Mouse (Mus musculus) C2C12 (cell line): ENCODE data around the gene L1td1. TPM values are rescaled to one million over a fixed set of nuclear protein-coding genes. Genes with fewer than 3 reads are reported as not detected.

Experiments
- H3K27me3 ChIP-seq: one replicate; pipeline ENCODE4 v1.6.1; 2011; ENCODE audit not compliant: control insufficient read depth, insufficient read depth, insufficient read length
- H3K36me3 ChIP-seq: one replicate; pipeline ENCODE4 v1.6.1; 2011; ENCODE audit not compliant: control insufficient read depth, insufficient read depth
- H3K4me3 ChIP-seq: one replicate; pipeline ENCODE4 v1.5.1; 2011; ENCODE audit warnings: mild to moderate bottlenecking, control low read depth; ENCODE audit not compliant: poor library complexity, insufficient read depth, severe bottlenecking
- H3K79me2 ChIP-seq: one replicate; pipeline ENCODE4 v1.6.1; 2011; ENCODE audit not compliant: control insufficient read depth, insufficient read depth
- H3K79me3 ChIP-seq: one replicate; pipeline ENCODE4 v1.6.1; 2011; ENCODE audit warnings: low read depth, control low read depth
- H3ac ChIP-seq: one replicate; pipeline ENCODE3; 2011; ENCODE audit warnings: low read depth; ENCODE audit not compliant: control insufficient read depth, insufficient read length
- CEBPB ChIP-seq: IDR thresholded peaks from one replicate; pipeline ENCODE4 v1.6.1; 2011; ENCODE audit warnings: low read depth, mild to moderate bottlenecking, control low read depth, moderate library complexity
- CTCF ChIP-seq: IDR thresholded peaks from one replicate; pipeline ENCODE4 v1.5.1; 2011; ENCODE audit not compliant: control insufficient read depth, insufficient read depth, insufficient read length
- FOSL1 ChIP-seq: IDR thresholded peaks from one replicate; pipeline ENCODE4 v1.8.0; 2011; ENCODE audit warnings: mild to moderate bottlenecking, low read length; ENCODE audit not compliant: poor library complexity, insufficient read depth, severe bottlenecking
- MAX ChIP-seq: IDR thresholded peaks from one replicate; pipeline ENCODE4 v1.6.1; 2011; ENCODE audit warnings: mild to moderate bottlenecking, control low read depth
- MYOD1 ChIP-seq: IDR thresholded peaks from one replicate; pipeline ENCODE4 v1.6.1; 2011; ENCODE audit warnings: low read depth; ENCODE audit not compliant: control insufficient read depth, insufficient read length
- MYOG ChIP-seq: IDR thresholded peaks from one replicate; pipeline ENCODE4 v1.6.1; 2011; ENCODE audit not compliant: control insufficient read depth, insufficient read length; ENCODE audit errors: extremely low read depth
- USF1 ChIP-seq: IDR thresholded peaks from one replicate; pipeline ENCODE4 v1.6.1; 2011; ENCODE audit warnings: low read depth, mild to moderate bottlenecking, control low read depth, moderate library complexity
- polyA plus RNA-seq: library from polyadenylated mRNA; unstranded; fragments of >200 nt; fragmentation: generic; extraction: Trizol; gene quantifications from one replicate; pipeline ENCODE4 v1.2.1, GENCODE M21; 2012; ENCODE audit warnings: missing spikeins

Gene L1td1
- polyA plus RNA-seq, 1 experiment: not detected

DNA sequence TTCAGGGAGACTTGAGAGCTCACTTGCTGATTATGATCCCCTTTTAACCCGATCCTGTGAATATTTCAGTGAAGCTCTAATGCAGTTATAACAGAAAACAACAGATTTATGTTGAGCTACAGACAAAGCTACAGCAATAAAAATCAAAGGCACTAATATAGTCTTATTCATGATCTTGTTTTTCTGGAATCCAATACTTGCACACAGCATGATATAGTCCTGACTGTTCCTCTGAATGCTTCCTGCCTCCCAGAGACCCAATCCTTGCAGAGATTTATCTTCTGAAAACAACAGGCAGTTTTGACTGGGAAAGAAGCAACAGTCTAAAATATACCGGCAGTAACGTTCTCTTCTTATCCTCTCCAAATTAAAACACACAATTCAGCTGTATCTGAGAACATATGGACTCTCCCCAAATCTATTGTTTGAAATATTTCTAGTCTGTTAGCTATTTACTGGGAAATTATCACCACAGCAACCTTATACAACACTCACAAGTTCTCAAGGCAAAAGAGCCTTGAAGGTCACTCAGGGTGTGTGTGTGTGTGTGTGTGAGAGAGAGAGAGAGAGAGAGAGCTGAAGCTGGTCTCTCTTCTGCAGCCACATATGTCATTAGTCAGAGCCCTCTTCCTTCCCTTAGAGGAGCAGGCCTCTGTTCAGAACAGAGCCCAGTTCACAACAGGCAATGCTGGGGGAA lies 16.8 kb downstream of the L1td1 start:
- Histone ChIP-seq H3K4me3 (no peak overlapping the region), H3K27me3 (no peaks in the 10 kb centered on the region), H3ac (no peak overlapping the region), H3K36me3 (no peaks in the 10 kb centered on the region), H3K79me2 (no peaks in the 10 kb centered on the region), H3K79me3 (no peaks in the 10 kb centered on the region)
- TF ChIP-seq MAX (no peak), USF1 (no peak), CEBPB (no peak), MYOD1 (no peak), FOSL1 (no peak), CTCF (no peak), MYOG (no peak)

DNA sequence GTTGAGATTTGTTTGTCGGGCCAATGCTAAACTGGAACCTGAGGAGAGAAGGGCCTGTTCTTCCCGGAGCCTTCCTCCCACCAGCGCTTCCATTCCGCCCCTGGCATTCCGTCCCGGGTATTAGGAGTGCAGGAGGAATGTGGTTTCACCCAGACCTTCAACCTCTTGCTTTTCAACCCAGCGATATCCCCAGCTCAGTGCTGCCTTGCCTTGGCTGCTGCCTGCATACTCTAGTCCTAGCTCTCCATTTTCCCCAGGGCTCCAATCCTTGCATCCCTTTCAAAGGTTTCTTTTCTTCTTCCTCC lies 17.3 kb downstream of the L1td1 start:
- Histone ChIP-seq H3K79me3 (no peaks in the 10 kb centered on the region), H3K79me2 (no peaks in the 10 kb centered on the region), H3K36me3 (no peaks in the 10 kb centered on the region), H3K4me3 (no peak overlapping the region), H3K27me3 (no peaks in the 10 kb centered on the region), H3ac (no peak overlapping the region)
- TF ChIP-seq MYOG: no peak
- TF ChIP-seq MAX: no peak
- TF ChIP-seq MYOD1: no peak
- TF ChIP-seq FOSL1: no peak

GRCm38 (mm10) chr4:98754456-98754855 lies 27.9 kb downstream of the L1td1 start:
- no peak overlapping the region for H3K4me3 ChIP-seq
- H3K36me3 ChIP-seq: no peaks in the 10 kb centered on the region
- H3K79me2 ChIP-seq: no peaks in the 10 kb centered on the region
- no peaks in the 10 kb centered on the region for H3K27me3 ChIP-seq
- no peaks in the 10 kb centered on the region for H3K79me3 ChIP-seq
- H3ac ChIP-seq: no peak overlapping the region
- no peak for TF ChIP-seq FOSL1

GRCm38 (mm10) chr4:98756141-98756540 lies 29.6 kb downstream of the L1td1 start:
- Histone ChIP-seq H3K79me3 (no peaks in the 10 kb centered on the region), H3ac (no peak overlapping the region), H3K27me3 (no peaks in the 10 kb centered on the region), H3K36me3 (no peaks in the 10 kb centered on the region), H3K79me2 (no peaks in the 10 kb centered on the region), H3K4me3 (no peak overlapping the region)
- TF ChIP-seq USF1 (no peak), CEBPB (no peak), MAX (no peak), CTCF (no peak), FOSL1 (no peak), MYOD1 (no peak), MYOG (no peak)

- TF ChIP-seq CTCF (no peak), CEBPB (no peak), USF1 (no peak), MYOD1 (no peak)
- Histone ChIP-seq H3ac (no peak overlapping the region), H3K4me3 (no peak overlapping the region), H3K36me3 (no peaks in the 10 kb centered on the region), H3K79me2 (no peaks in the 10 kb centered on the region), H3K27me3 (no peaks in the 10 kb centered on the region), H3K79me3 (no peaks in the 10 kb centered on the region)
These were observed 31.7 kb downstream of the L1td1 start for GRCm38 (mm10) chr4:98758012-98758821.

GRCm38 (mm10) chr4:98758872-98759518 lies 32.5 kb downstream of the L1td1 start:
- TF ChIP-seq MAX: no peak
- no peak for TF ChIP-seq CEBPB
- TF ChIP-seq MYOD1: no peak
- TF ChIP-seq CTCF: no peak
- TF ChIP-seq MYOG: no peak
- no peak for TF ChIP-seq USF1
- TF ChIP-seq FOSL1: no peak
- Histone ChIP-seq H3K4me3 (no peak overlapping the region), H3K27me3 (no peaks in the 10 kb centered on the region), H3K79me2 (no peaks in the 10 kb centered on the region), H3ac (no peak overlapping the region), H3K36me3 (no peaks in the 10 kb centered on the region), H3K79me3 (no peaks in the 10 kb centered on the region)
